Mouse (Mus musculus): ENCODE measurements around the gene Olfr358. TPM values are rescaled to one million over a fixed set of nuclear protein-coding genes. Genes with fewer than 3 reads are reported as not detected.

Olfr358 gene
- polyA plus RNA-seq (2015; fragmentation: Nextera tagmentation; extraction: Ambion mirVana) = not detected in 2 replicates

DNA sequence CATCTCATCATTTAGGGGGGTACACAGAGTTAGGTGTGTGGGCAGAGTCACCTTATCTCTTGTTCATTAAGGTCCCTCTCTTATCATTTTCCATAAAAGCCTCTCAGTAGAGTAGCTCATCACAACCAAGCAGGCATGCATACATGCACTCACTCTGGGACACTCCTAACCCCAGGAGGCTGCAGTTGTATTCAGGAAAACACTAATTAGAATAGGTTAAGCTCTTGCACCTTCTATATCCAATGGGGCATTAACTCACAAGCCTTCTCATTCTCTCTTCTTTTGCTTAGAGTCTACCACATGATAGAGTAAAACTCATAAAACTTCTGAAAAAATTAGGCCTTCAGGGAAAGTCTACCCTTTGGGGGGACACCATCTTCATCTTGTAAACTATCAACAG, at the start of gene Olfr358:
Gene Olfr358, minus strand, starts transcription at position 101 of the 400 bp plus-strand sequence.
- H3K9me3 ChIP-seq (replicated peaks; ENCODE audit: low read length) = no peaks in the 10 kb centered on the region
- DNase-seq (ENCODE audit: low spot score) (no peak), ATAC-seq (replicated peaks; ENCODE audit: low FRiP score, low read depth) (no peak)
- H3K4me1 ChIP-seq (replicated peaks; ENCODE audit: insufficient read depth, low read length) = no peaks in the 10 kb centered on the region
- H3K27me3 ChIP-seq (ENCODE audit: insufficient read depth, low read length) = no peaks in the 10 kb centered on the region
- H3K4me3 ChIP-seq (replicated peaks; ENCODE audit: low read depth, low read length) = no peak within 1 kb of the TSS
- no peaks in the 10 kb centered on the region for H3K36me3 ChIP-seq (ENCODE audit: insufficient read depth, low read length)
- H3K27ac ChIP-seq = no peak within 1 kb of the TSS
- no peak within 1 kb of the TSS for H3K9ac ChIP-seq (ENCODE audit: low read depth, low read length)
- TF ChIP-seq CTCF (IDR thresholded peaks at IDR 0.05; ENCODE audit: low read depth) = no peak
- H3K4me2 ChIP-seq (ENCODE audit: low read length) = no peak within 1 kb of the TSS

DNA sequence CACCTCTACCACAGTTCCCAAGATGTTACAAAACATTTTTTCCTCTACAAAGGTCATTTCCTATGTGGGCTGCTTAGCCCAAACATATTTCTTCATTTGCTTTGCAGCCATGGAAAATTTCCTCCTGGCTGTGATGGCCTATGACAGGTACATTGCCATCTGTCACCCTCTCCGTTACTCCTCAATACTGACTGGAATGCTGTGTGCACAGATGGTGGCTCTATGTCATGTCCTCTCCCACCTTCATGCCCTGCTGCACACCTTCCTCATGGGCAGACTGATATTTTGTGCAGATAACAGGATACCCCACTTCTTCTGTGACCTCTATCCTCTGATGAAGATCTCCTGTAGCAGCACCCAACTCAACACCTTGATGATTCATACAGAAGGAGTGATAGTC, 12.1 kb downstream of the Olfr358 start:
- WGBS = 86% methylated on average over 1 of the region's 1 CpGs

DNA sequence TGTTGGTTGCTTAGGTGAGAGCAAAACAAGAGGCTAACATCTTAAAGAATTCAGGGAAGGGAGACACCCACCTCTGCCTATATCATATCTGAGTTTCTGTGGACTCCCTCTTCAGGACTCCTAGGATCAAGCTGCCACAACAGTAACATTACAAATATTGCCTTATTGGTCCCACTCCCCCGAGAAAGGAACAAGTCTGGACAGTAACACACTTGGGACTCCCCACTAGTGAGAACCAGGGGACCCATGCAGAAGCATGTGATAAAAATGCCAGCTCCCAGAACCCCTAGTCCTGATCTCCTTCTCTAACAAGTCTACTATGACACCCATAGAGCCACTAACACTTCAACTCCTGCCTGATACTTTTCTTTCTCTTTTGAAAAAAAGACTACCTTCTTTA, 15.6 kb downstream of the Olfr358 start, which contains the start of gene Olfr357:
Gene Olfr357, plus strand, starts transcription at position 301 of the 400 bp plus-strand sequence.
- H3K27ac ChIP-seq = no peak within 1 kb of the TSS
- no peak within 1 kb of the TSS for H3K4me3 ChIP-seq (replicated peaks; ENCODE audit: low read depth, low read length)
- H3K4me2 ChIP-seq (ENCODE audit: low read length) = no peak within 1 kb of the TSS
- no peak for DNase-seq (ENCODE audit: low spot score)
- H3K9me3 ChIP-seq (replicated peaks; ENCODE audit: low read length) = no peaks in the 10 kb centered on the region
- no peaks in the 10 kb centered on the region for H3K36me3 ChIP-seq (ENCODE audit: insufficient read depth, low read length)
- TF ChIP-seq CTCF (IDR thresholded peaks at IDR 0.05; ENCODE audit: low read depth) = no peak
- no peaks in the 10 kb centered on the region for H3K4me1 ChIP-seq (replicated peaks; ENCODE audit: insufficient read depth, low read length)
- no peaks in the 10 kb centered on the region for H3K27me3 ChIP-seq (ENCODE audit: insufficient read depth, low read length)
- no peak for ATAC-seq (replicated peaks; ENCODE audit: low FRiP score, low read depth)
- H3K9ac ChIP-seq (ENCODE audit: low read depth, low read length) = no peak within 1 kb of the TSS
- WGBS = 43% methylated on average over 1 of the region's 1 CpGs

More for the DNA sequence above, 12.1 kb downstream of the Olfr358 start:
- no peak for DNase-seq (ENCODE audit: low spot score)
- H3K36me3 ChIP-seq (ENCODE audit: insufficient read depth, low read length) = no peaks in the 10 kb centered on the region
- H3K27me3 ChIP-seq (ENCODE audit: insufficient read depth, low read length) = no peaks in the 10 kb centered on the region
- no peak overlapping the region for H3K4me2 ChIP-seq (ENCODE audit: low read length)
- no peaks in the 10 kb centered on the region for H3K4me1 ChIP-seq (replicated peaks; ENCODE audit: insufficient read depth, low read length)
- no peak overlapping the region for H3K9ac ChIP-seq (ENCODE audit: low read depth, low read length)
- H3K27ac ChIP-seq = no peak overlapping the region
- TF ChIP-seq CTCF (IDR thresholded peaks at IDR 0.05; ENCODE audit: low read depth) = no peak
- no peak overlapping the region for H3K4me3 ChIP-seq (replicated peaks; ENCODE audit: low read depth, low read length)
- H3K9me3 ChIP-seq (replicated peaks; ENCODE audit: low read length) = no peaks in the 10 kb centered on the region
- ATAC-seq (replicated peaks; ENCODE audit: low FRiP score, low read depth) = no peak

Other genes with a start within 250 kb of the Olfr358 start
- not detected in 2 replicates for gene Olfr348, start 225.1 kb downstream of the Olfr358 start, polyA plus RNA-seq (2015; fragmentation: Nextera tagmentation; extraction: Ambion mirVana)
- gene Olfr50, start 218.8 kb downstream of the Olfr358 start, polyA plus RNA-seq (2015; fragmentation: Nextera tagmentation; extraction: Ambion mirVana) = not detected in 2 replicates
- not detected in 2 replicates for gene Olfr3, start 192.3 kb downstream of the Olfr358 start, polyA plus RNA-seq (2015; fragmentation: Nextera tagmentation; extraction: Ambion mirVana)
- not detected in 2 replicates for gene Olfr350, start 163.0 kb downstream of the Olfr358 start, polyA plus RNA-seq (2015; fragmentation: Nextera tagmentation; extraction: Ambion mirVana)
- not detected in 2 replicates for gene Olfr351, start 146.7 kb downstream of the Olfr358 start, polyA plus RNA-seq (2015; fragmentation: Nextera tagmentation; extraction: Ambion mirVana)
- gene Olfr352, start 140.9 kb downstream of the Olfr358 start, polyA plus RNA-seq (2015; fragmentation: Nextera tagmentation; extraction: Ambion mirVana) = not detected in 2 replicates
- not detected in 2 replicates for gene Olfr353, start 116.4 kb downstream of the Olfr358 start, polyA plus RNA-seq (2015; fragmentation: Nextera tagmentation; extraction: Ambion mirVana)
- gene Olfr354, start 103.7 kb downstream of the Olfr358 start, polyA plus RNA-seq (2015; fragmentation: Nextera tagmentation; extraction: Ambion mirVana) = not detected in 2 replicates
- not detected in 2 replicates for gene Olfr355, start 80.4 kb downstream of the Olfr358 start, polyA plus RNA-seq (2015; fragmentation: Nextera tagmentation; extraction: Ambion mirVana)
- gene Olfr356, start 72.2 kb downstream of the Olfr358 start, polyA plus RNA-seq (2015; fragmentation: Nextera tagmentation; extraction: Ambion mirVana) = not detected in 2 replicates
- not detected in 2 replicates for gene Olfr357, start 15.5 kb downstream of the Olfr358 start, polyA plus RNA-seq (2015; fragmentation: Nextera tagmentation; extraction: Ambion mirVana)
- gene Olfr360, start 56.4 kb upstream of the Olfr358 start, polyA plus RNA-seq (2015; fragmentation: Nextera tagmentation; extraction: Ambion mirVana) = not detected in 2 replicates
- not detected in 2 replicates for gene Olfr361, start 80.0 kb upstream of the Olfr358 start, polyA plus RNA-seq (2015; fragmentation: Nextera tagmentation; extraction: Ambion mirVana)
- gene Olfr362, start 108.6 kb upstream of the Olfr358 start, polyA plus RNA-seq (2015; fragmentation: Nextera tagmentation; extraction: Ambion mirVana) = not detected in 2 replicates
- gene Olfr364-ps1, start 130.0 kb upstream of the Olfr358 start, polyA plus RNA-seq (2015; fragmentation: Nextera tagmentation; extraction: Ambion mirVana) = not detected in 2 replicates
- not detected in 2 replicates for gene Olfr365, start 178.9 kb upstream of the Olfr358 start, polyA plus RNA-seq (2015; fragmentation: Nextera tagmentation; extraction: Ambion mirVana)
- gene Olfr366, start 202.2 kb upstream of the Olfr358 start, polyA plus RNA-seq (2015; fragmentation: Nextera tagmentation; extraction: Ambion mirVana) = not detected in 2 replicates

All from kidney, postnatal 0 days (tissue).